Mouse (Mus musculus) heart, postnatal 10 days (tissue): ENCODE data around the gene Rpf2. TPM values are rescaled to one million over a fixed set of nuclear protein-coding genes. Genes with fewer than 3 reads are reported as not detected.

Experiments
- DNase-seq, 2 experiments: peaks; one replicate each; pipeline ENCODE4 v3.0.0; 2021
- intact Hi-C: fragments of 180-260 bp; cut with DNase I; formaldehyde crosslinking; loops from one replicate; pipeline ENCODE4 v1.15.1; 2025
- total RNA-seq, 2 experiments: library from RNA; stranded (reverse); gene quantifications; 2 replicates each; pipeline ENCODE4 v1.2.3; 2021

Gene Rpf2
- total RNA-seq, 2 experiments from 2014 or later = 16.1 to 17.2 TPM

DNA sequence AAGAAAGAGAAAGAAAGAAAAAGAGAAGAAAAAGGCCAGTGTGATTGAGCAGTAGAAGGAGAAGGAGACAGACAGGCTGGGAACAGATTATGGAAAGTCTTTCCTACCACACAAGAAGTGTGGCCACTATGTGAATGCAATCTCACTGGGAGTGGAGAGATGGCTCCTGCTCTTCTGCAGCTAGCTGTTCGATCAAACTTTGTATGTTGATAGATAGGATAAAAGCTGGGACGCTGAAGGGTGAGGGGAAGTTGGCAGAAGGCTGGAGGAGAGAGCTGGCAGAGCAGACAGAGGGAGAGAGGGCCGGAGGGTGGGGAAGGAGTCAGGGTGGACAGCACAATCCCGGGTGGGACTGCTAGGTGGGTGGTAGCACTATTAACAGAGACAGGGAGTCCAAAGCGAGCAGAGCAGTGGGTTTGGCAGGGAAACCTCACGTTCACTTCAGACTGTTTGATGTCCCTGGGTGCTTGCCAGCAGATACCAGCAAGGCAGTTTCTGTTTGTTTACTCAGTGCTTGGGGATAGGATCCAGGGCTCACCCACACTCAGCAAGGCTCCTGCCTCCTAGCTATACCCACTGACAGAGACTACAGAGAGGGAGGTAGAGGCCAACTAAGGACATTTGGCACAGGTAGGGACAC is 69.4 kb downstream of the Rpf2 start:
- intact Hi-C loops = no loop called here
- peak; percentile 74 to 76 for DNase-seq

Other genes with a start within 250 kb of the Rpf2 start
- gene Mfsd4b1, start 221.8 kb downstream of the Rpf2 start, total RNA-seq = 1 to 10 TPM; 1.7 to 1.9 TPM
- gene Slc16a10, start 104.8 kb downstream of the Rpf2 start, total RNA-seq = 10 to 100 TPM; 13.4 to 16.2 TPM
- gene Gtf3c6, start 11.1 kb upstream of the Rpf2 start, total RNA-seq = 10 to 100 TPM; 30.4 to 31.5 TPM
- gene Amd1, start 55.1 kb upstream of the Rpf2 start, total RNA-seq = 10 to 100 TPM; 41.9 to 64.2 TPM
- 10 to 100 TPM; 15.8 to 16.2 TPM for gene Cdk19, start 92.5 kb upstream of the Rpf2 start, total RNA-seq